Mouse (Mus musculus) bone marrow, adult 2 months (tissue): ENCODE results near the gene S100a5. TPM values are rescaled to one million over a fixed set of nuclear protein-coding genes. Genes with fewer than 3 reads are reported as not detected.

Experiments
- H3K27ac ChIP-seq: fragments of 200-500 bp; 2 replicates; pipeline ENCODE4 v1.5.1; 2012; ENCODE audit warnings: low read depth, mild to moderate bottlenecking, control low read depth, inconsistent platforms, low read length; ENCODE audit not compliant: control insufficient read depth, poor library complexity, insufficient read depth
- H3K4me1 ChIP-seq: fragments of 200-500 bp; 2 replicates; pipeline ENCODE4 v1.6.1; 2011; ENCODE audit warnings: low read length; ENCODE audit not compliant: control insufficient read depth, insufficient read depth
- H3K4me3 ChIP-seq: fragments of 200-500 bp; replicated peaks from 2 replicates; pipeline ENCODE3; 2011; ENCODE audit warnings: mild to moderate bottlenecking, low read depth, low read length, control low read depth; ENCODE audit not compliant: control insufficient read depth
- CTCF ChIP-seq: fragments of 200-500 bp; IDR thresholded peaks from 2 replicates; pipeline ENCODE4 v1.5.1; 2011; ENCODE audit warnings: low read length, control low read depth; ENCODE audit not compliant: control insufficient read depth, insufficient read depth
- POLR2A ChIP-seq: fragments of 200-500 bp; IDR thresholded peaks from 2 replicates; pipeline ENCODE4 v1.6.1; 2011; ENCODE audit warnings: low read depth, mild to moderate bottlenecking, control low read depth, low read length, borderline replicate concordance; ENCODE audit not compliant: control insufficient read depth
- WGBS: fragments of 180-500 bp; shearing (Covaris S2); methylation state at CpG from one replicate; pipeline ENCODE4 v1.1.7; 2018; 5-methylcytosine and 5-hydroxymethylcytosine counted together
- polyA plus RNA-seq: library from polyadenylated mRNA; stranded (reverse); fragments of >200 nt; gene quantifications from 2 replicates; pipeline ENCODE4 v1.2.4, GENCODE M21; 2011; ENCODE audit warnings: low replicate concordance; ENCODE audit not compliant: missing spikeins, insufficient read depth, insufficient read length

Gene S100a5
- polyA plus RNA-seq, 1 experiment = not detected

DNA sequence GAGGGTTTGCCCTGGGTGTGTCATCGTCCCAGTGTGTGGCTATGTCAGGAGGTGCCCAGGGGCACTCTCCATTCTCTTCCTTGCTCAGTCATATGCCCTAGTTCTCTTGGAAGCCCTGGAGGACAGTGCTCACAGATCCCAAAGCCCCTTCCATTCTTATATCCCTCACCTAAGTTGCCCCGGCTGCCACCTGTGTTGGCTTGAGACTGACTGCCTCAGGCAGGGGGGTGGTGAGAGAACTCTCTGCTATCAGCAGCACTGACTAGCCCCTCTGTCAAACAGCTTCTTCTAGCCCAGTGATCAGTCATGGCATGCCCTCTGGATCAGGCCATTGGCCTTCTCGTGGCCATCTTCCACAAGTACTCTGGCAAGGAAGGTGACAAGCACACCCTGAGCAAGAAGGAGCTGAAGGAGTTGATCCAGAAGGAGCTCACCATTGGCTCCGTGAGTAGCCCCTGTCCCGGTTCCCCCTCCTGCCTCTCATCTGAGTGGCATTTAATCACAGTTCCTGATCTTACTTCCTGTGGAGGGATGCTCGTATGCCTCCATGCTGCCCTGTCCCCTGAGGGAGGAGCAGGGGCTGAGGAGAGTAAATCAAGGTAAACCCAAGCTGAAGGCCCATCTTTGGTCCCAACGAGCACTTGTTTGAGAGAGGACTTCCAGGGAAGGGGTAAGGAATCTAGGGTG is 5.3 kb downstream of the S100a5 start:
- peak overlapping the region; percentile 75 for H3K4me3 ChIP-seq
- 26% methylated on average over 7 of the region's 7 CpGs for WGBS
- no peak for TF ChIP-seq CTCF
- no peak for TF ChIP-seq POLR2A
- peak overlapping the region; percentile 55 for H3K27ac ChIP-seq
- peaks cover 3% of the 10 kb centered on the region for H3K4me1 ChIP-seq

GRCm38 (mm10) chr3:90614148-90614530 is 5.8 kb downstream of the S100a5 start:
- no peak for TF ChIP-seq CTCF
- TF ChIP-seq POLR2A = no peak
- Histone ChIP-seq H3K27ac (peak overlapping the region; percentile 55; the same call in 1 of the 2 replicates), H3K4me1 (peaks cover 1% of the 10 kb centered on the region; the same call in 1 of the 2 replicates), H3K4me3 (peak overlapping the region; percentile 75)
- 60% methylated on average over 6 of the region's 6 CpGs for WGBS

- Histone ChIP-seq H3K27ac (peak overlapping the region; percentile 9; the same call in 1 of the 2 replicates), H3K4me1 (peaks cover 1% of the 10 kb centered on the region; the same call in 1 of the 2 replicates), H3K4me3 (peak overlapping the region; percentile 63)
- WGBS = 71% methylated on average over 11 of the region's 11 CpGs
- TF ChIP-seq CTCF = no peak
- no peak for TF ChIP-seq POLR2A
Measured at GRCm38 (mm10) chr3:90614611-90615251, 6.4 kb downstream of the S100a5 start.

DNA sequence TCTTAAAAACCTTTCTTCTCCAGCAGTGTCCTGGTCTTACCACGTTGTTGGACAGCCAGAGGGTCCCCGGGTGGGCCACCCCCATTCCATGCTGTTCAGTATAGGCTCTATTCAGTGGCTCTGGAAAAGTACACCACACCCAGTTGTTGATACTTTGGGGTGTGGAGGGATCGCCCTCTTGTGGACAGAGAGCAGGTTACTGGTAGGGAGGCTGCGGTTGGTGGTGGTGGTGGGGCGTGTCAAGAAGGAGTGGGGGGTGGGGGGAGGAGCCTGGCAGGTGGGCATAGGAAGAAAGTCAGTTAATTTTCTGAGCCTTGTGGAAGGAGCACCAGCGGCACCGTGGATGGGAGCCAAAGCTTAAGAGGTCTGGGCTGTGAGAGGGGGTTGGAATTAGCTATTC is 7.1 kb downstream of the S100a5 start:
- Histone ChIP-seq H3K27ac (no peak overlapping the region), H3K4me3 (peak overlapping the region; percentile 63), H3K4me1 (peaks cover 1% of the 10 kb centered on the region; the same call in 1 of the 2 replicates)
- WGBS = under 1% methylated on average over 7 of the region's 7 CpGs
- peak; percentile 81 for TF ChIP-seq CTCF
- TF ChIP-seq POLR2A = no peak

GRCm38 (mm10) chr3:90615911-90616310 is 7.6 kb downstream of the S100a5 start:
- 67% methylated on average over 1 of the region's 1 CpGs for WGBS
- Histone ChIP-seq H3K4me1 (peaks cover 1% of the 10 kb centered on the region; the same call in 1 of the 2 replicates), H3K27ac (no peak overlapping the region), H3K4me3 (no peak overlapping the region)
- TF ChIP-seq POLR2A = no peak
- TF ChIP-seq CTCF = no peak

DNA sequence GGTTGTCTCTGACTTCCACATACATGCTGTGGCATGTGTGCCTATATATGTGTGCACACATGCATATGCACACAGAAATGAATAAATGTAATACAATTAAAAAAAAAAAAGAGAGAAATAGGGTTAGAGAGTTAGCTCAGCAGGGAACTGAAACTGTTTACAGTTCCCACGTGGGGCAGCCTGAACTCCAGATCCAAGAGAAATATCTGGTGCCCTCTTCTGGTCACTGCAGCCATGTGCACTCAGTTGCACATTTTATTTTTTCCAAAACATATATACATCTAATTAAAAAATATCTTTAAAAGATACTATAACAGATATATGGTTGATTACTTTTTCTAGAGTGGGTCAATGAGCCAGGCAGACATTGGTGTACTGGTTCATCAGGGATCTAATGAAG is 9.3 kb downstream of the S100a5 start:
- Histone ChIP-seq H3K27ac (no peak overlapping the region), H3K4me1 (peaks cover 1% of the 10 kb centered on the region; the same call in 1 of the 2 replicates), H3K4me3 (no peak overlapping the region)
- TF ChIP-seq POLR2A (no peak), CTCF (peak; percentile 35; the same call in 1 of the 2 replicates)
- whole genome bisulfite sequencing = 16% methylated on average over 1 of the region's 1 CpGs

- no peak overlapping the region; the same call in 1 of the 2 replicates for H3K27ac ChIP-seq
Measured at GRCm38 (mm10) chr3:90621552-90621951, 13.2 kb downstream of the S100a5 start.

GRCm38 (mm10) chr3:90623435-90624071 is 15.2 kb downstream of the S100a5 start:
- WGBS = 40% methylated on average over 2 of the region's 2 CpGs
- TF ChIP-seq CTCF (no peak), POLR2A (no peak)
- H3K4me1 ChIP-seq = peaks cover 3% of the 10 kb centered on the region; the same call in 1 of the 2 replicates
- no peak overlapping the region for H3K27ac ChIP-seq
- H3K4me3 ChIP-seq = no peak overlapping the region

More at GRCm38 (mm10) chr3:90621552-90621951, 13.2 kb downstream of the S100a5 start:
- H3K4me3 ChIP-seq = no peak overlapping the region
- no peak for TF ChIP-seq POLR2A
- no peak for TF ChIP-seq CTCF
- WGBS = 21% methylated on average over 7 of the region's 7 CpGs
- peaks cover 3% of the 10 kb centered on the region; the same call in 1 of the 2 replicates for H3K4me1 ChIP-seq
